Mouse (Mus musculus) cortical plate, adult 2 months (tissue): ENCODE measurements at regions not wholly inside any gene's neighbourhood (a gene's known extent, or its start where the extent isn't known, plus 50 kb on each side); places are given as distances from the start of the nearest gene placed in this dataset.

Source experiments
- H3K27ac ChIP-seq: fragments of 200-500 bp; 2 replicates; pipeline ENCODE4 v1.5.1; 2012; ENCODE audit warnings: low read length, control low read depth, inconsistent platforms; ENCODE audit not compliant: insufficient read depth
- H3K4me1 ChIP-seq: fragments of 200-500 bp; 2 replicates; pipeline ENCODE4 v1.6.1; 2011; ENCODE audit warnings: low read length; ENCODE audit not compliant: control insufficient read depth, insufficient read depth
- H3K4me3 ChIP-seq: fragments of 200-500 bp; 2 replicates; pipeline ENCODE4 v1.5.1; 2011; ENCODE audit warnings: mild to moderate bottlenecking, low read length, control low read depth; ENCODE audit not compliant: insufficient read depth
- CTCF ChIP-seq: fragments of 200-500 bp; IDR thresholded peaks from 2 replicates; pipeline ENCODE4 v1.5.1; 2011; ENCODE audit warnings: mild to moderate bottlenecking, control low read depth, low read length; ENCODE audit not compliant: insufficient read depth; ENCODE audit errors: extremely low read depth
- POLR2A ChIP-seq: fragments of 200-500 bp; IDR thresholded peaks from 2 replicates; pipeline ENCODE4 v1.6.1; 2011; ENCODE audit warnings: mild to moderate bottlenecking, low read length, control low read depth; ENCODE audit not compliant: insufficient read depth; ENCODE audit errors: extremely low read depth

- Histone ChIP-seq H3K4me3 (no peak overlapping the region), H3K27ac (no peak overlapping the region), H3K4me1 (no peaks in the 10 kb centered on the region)
- TF ChIP-seq POLR2A = no peak
- TF ChIP-seq CTCF = no peak
Measured at GRCm38 (mm10) chr16:9354331-9355030, 524.6 kb downstream of the 1810013L24Rik start.

- H3K4me1 ChIP-seq = peaks cover 3% of the 10 kb centered on the region; the same call in 1 of the 2 replicates
- no peak overlapping the region for H3K27ac ChIP-seq
- no peak for TF ChIP-seq POLR2A
- TF ChIP-seq CTCF = no peak
- H3K4me3 ChIP-seq = no peak overlapping the region
Measured at GRCm38 (mm10) chr16:9358651-9359050, 528.8 kb downstream of the 1810013L24Rik start.

- H3K27ac ChIP-seq = no peak overlapping the region
- no peak overlapping the region for H3K4me3 ChIP-seq
- peaks cover 3% of the 10 kb centered on the region; the same call in 1 of the 2 replicates for H3K4me1 ChIP-seq
- TF ChIP-seq CTCF (no peak), POLR2A (no peak)
Measured at GRCm38 (mm10) chr16:9359399-9360135, 529.7 kb downstream of the 1810013L24Rik start.

DNA sequence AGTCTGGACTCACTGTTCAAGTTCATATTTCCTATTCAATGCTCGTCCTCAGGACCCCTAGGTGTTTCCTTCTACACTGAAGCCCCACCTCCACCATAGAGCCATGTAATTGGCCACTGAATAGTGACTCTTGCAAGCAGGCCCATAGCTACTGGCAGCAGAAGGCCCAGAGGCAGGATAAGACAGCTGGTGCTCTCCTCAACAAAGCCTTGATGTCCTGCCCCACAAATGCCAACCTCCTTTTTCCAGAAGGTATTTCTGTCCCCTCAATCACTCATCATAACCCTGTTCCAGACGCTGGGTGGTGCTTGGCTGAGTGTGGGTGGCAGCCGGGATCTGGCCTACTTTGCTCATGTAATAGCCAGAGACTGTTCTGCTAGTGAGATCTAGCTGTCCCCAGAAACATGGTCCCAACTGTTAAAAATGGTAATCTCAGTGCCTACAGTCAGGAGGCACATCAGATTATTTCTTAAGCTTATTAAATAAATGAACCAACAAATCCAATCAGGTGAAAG, 530.9 kb downstream of the 1810013L24Rik start:
- Histone ChIP-seq H3K27ac (no peak overlapping the region), H3K4me1 (peaks cover 3% of the 10 kb centered on the region; the same call in 1 of the 2 replicates), H3K4me3 (no peak overlapping the region)
- no peak for TF ChIP-seq POLR2A
- no peak for TF ChIP-seq CTCF

- H3K4me1 ChIP-seq = peaks cover 3% of the 10 kb centered on the region; the same call in 1 of the 2 replicates
- TF ChIP-seq POLR2A = no peak
- TF ChIP-seq CTCF = no peak
- H3K4me3 ChIP-seq = no peak overlapping the region
- H3K27ac ChIP-seq = peak overlapping the region; percentile 60; the same call in 1 of the 2 replicates
Measured at GRCm38 (mm10) chr16:9362116-9362515, 532.2 kb downstream of the 1810013L24Rik start.

GRCm38 (mm10) chr16:9364105-9364504, 534.2 kb downstream of the 1810013L24Rik start:
- TF ChIP-seq POLR2A (no peak), CTCF (no peak)
- Histone ChIP-seq H3K4me3 (no peak overlapping the region), H3K4me1 (peaks cover 3% of the 10 kb centered on the region; the same call in 1 of the 2 replicates), H3K27ac (no peak overlapping the region)

- Histone ChIP-seq H3K27ac (no peak overlapping the region), H3K4me3 (no peak overlapping the region), H3K4me1 (no peaks in the 10 kb centered on the region)
- TF ChIP-seq CTCF (no peak), POLR2A (no peak)
Measured at GRCm38 (mm10) chr16:9390986-9391385, 561.1 kb downstream of the 1810013L24Rik start.

- Histone ChIP-seq H3K4me1 (no peaks in the 10 kb centered on the region), H3K4me3 (no peak overlapping the region), H3K27ac (no peak overlapping the region)
- TF ChIP-seq POLR2A = no peak
- TF ChIP-seq CTCF = no peak
Measured at GRCm38 (mm10) chr16:9404736-9405135, 574.8 kb downstream of the 1810013L24Rik start.

DNA sequence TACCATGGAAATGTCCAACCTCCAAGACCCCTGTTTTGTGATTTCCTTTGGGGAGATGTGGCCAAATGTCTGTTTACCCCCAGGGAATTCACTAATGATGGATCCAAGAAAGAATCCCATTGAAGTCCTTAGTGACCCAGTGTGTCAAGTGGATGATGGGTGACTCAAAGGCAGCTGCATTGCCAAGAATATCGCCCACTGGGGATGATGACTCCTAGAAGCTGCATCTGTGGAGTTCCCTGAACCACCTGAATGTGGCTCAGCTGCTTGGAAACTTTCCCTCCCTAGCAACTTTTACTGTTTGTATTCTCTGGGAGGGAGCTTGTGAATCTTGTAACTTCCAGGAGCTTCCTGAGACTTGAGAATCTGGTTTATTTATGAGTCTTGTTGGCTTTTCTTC, 578.3 kb downstream of the 1810013L24Rik start:
- Histone ChIP-seq H3K4me1 (no peaks in the 10 kb centered on the region), H3K27ac (no peak overlapping the region), H3K4me3 (no peak overlapping the region)
- no peak for TF ChIP-seq CTCF
- no peak for TF ChIP-seq POLR2A

DNA sequence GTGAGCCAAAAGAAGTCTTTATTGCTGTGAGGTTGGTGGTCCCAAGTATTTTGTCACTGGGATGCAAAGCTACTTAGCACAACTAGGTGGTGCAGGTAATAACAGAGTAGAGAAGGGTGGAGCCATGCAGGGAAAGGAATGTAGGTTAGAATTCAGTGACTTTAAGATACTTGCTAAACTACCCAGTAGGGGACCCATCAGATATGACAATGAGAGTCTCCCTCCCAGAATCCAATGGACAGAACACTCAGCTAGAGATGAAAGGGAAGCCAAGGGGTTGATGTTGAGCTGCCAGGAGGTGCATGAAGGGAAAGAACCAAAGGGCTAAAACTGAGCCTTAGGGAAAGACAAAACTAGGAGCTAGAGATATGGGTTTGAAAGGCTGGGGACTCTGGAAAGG, 564.9 kb downstream of the Grin2a start:
- H3K4me1 ChIP-seq = no peaks in the 10 kb centered on the region
- no peak for TF ChIP-seq CTCF
- no peak for TF ChIP-seq POLR2A

More for the DNA sequence above, 564.9 kb downstream of the Grin2a start:
- Histone ChIP-seq H3K4me3 (no peak overlapping the region), H3K27ac (no peak overlapping the region)
